Mouse (Mus musculus): Measurements from ENCODE around the gene Hand2.

The Hand2 gene

GRCm38 (mm10) chr8:57320851-57321743 is at the start of gene Hand2:
Gene Hand2 (plus strand): TSS chr8:57320983.
- DNase-seq: peak; percentile 36 to 53

- DNase-seq: no peak
These were observed 47.7 kb upstream of the Hand2 start for GRCm38 (mm10) chr8:57273055-57273454.

- DNase-seq: no peak
These were observed 27.3 kb upstream of the Hand2 start for GRCm38 (mm10) chr8:57293441-57293840.

- no peak for DNase-seq
These were observed 17.3 kb upstream of the Hand2 start for GRCm38 (mm10) chr8:57303513-57303912.

GRCm38 (mm10) chr8:57304944-57305343 is 15.8 kb upstream of the Hand2 start:
- no peak for DNase-seq

GRCm38 (mm10) chr8:57306441-57306840 is 14.3 kb upstream of the Hand2 start:
- DNase-seq: no peak

GRCm38 (mm10) chr8:57309844-57310485 is 10.8 kb upstream of the Hand2 start:
- DNase-seq: no peak

- peak in 1 of 2 experiments; percentile 48 for DNase-seq
These were observed 8.5 kb upstream of the Hand2 start for GRCm38 (mm10) chr8:57312031-57312981.

- DNase-seq: no peak
These were observed 7.2 kb upstream of the Hand2 start for GRCm38 (mm10) chr8:57313583-57313982.

- peak in 1 of 2 experiments; percentile 55 for DNase-seq
These were observed 6.6 kb upstream of the Hand2 start for GRCm38 (mm10) chr8:57314216-57314615.

- no peak for DNase-seq
These were observed 5.3 kb upstream of the Hand2 start for GRCm38 (mm10) chr8:57315471-57315870.

GRCm38 (mm10) chr8:57317107-57317506 is 3.7 kb upstream of the Hand2 start:
- no peak for DNase-seq

- DNase-seq: no peak
These were observed 2.8 kb upstream of the Hand2 start for GRCm38 (mm10) chr8:57317890-57318480.

- DNase-seq: no peak
These were observed 1.4 kb upstream of the Hand2 start for GRCm38 (mm10) chr8:57319092-57319980.

GRCm38 (mm10) chr8:57319981-57320585 is 700 bp upstream of the Hand2 start:
- no peak for DNase-seq

GRCm38 (mm10) chr8:57321898-57322895 is 1.4 kb downstream of the Hand2 start:
- peak in 1 of 2 experiments; percentile 42 for DNase-seq

- no peak for DNase-seq
These were observed 2.5 kb downstream of the Hand2 start for GRCm38 (mm10) chr8:57322961-57323941.

GRCm38 (mm10) chr8:57324091-57324490 is 3.3 kb downstream of the Hand2 start:
- DNase-seq: no peak

Data from kidney, postnatal 4 days (tissue).